Mouse (Mus musculus) embryonic fibroblast, embryonic 13.5 days (primary cell): Measurements from ENCODE around the gene Noct.

ENCODE experiments used
- CTCF ChIP-seq: IDR thresholded peaks from 2 replicates; pipeline ENCODE4 v1.5.1; 2011; ENCODE audit warnings: mild to moderate bottlenecking, control low read depth, low read length, moderate library complexity, borderline replicate concordance; ENCODE audit not compliant: insufficient read depth
- POLR2A ChIP-seq: IDR thresholded peaks from 2 replicates; pipeline ENCODE4 v1.6.1; 2011; ENCODE audit warnings: low read depth, mild to moderate bottlenecking, control low read depth, low read length, moderate library complexity

DNA sequence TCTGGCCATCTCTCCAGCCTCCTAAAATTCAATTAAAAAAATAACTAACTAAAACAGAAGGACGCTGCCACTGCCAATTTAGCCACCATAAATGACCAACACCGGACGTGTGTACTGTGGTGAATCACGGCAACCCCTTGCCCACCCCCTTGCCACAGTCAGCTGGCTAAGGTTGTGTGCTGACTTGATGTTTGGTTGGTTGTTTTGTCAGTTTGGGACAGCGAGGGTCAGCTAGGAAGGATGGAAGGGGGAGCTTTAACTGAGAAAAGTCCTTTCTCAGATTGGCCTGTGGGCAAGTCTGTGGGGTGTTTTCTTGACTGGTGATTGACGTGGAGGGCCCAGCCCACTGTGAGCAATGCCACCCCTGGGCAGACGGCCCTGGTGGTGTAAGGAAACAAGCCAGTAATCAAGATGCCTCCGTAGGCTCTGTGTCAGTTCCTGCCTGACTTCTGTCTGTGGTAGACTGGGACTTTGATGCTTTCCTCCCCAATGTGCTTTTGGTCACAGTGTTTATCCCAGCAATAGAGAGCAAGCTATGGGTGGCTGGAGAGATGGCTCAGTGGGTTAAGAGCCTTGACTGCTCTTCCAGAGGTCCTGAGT lies 43.8 kb upstream of the Noct start:
- TF ChIP-seq CTCF (no peak), POLR2A (no peak)
